ENCODE assay signal across 22 mouse cellular contexts in the genomic region with DNA sequence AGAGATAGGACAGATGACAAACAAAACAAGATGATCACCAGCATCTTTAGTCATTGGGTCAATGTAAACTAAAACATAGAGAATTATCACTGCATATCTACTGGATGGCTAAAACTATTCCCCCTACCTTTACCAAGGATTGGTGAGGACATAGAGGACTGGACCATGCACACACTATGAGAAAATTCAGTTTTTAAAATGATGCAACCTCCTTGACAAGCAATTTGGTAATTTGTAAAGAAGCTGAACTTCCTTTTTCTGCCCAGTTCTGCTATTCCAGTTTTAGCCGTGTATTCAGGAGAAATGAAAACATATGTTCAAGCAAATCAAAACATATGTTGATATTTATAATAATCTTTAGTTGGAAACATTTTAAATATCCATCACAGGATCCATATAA. TPM values are rescaled to one million over a fixed set of nuclear protein-coding genes. Genes with fewer than 3 reads are reported as not detected.
DNase-seq lines count a peak whose midpoint lies in the region; ATAC-seq lines count a peak whose summit lies in the region.
"Had no signal": no experiment of that assay in that cellular context is flagged by ENCODE, and none has a peak within 500 bp of the region (broad histone marks: within the 10 kb centered on the region; RNA-seq: fewer than 3 reads in every experiment).

No protein-coding gene starts in this region.

- ATAC-seq in common myeloid progenitor, adult 5-6 weeks (replicated peaks; ENCODE audit: low read depth, poor library complexity, severe bottlenecking): peak; percentile 47; the same call in 1 of the 2 replicates
- peak; percentile 88 for ATAC-seq in megakaryocyte, adult 5-6 weeks (ENCODE audit: poor library complexity, severe bottlenecking)
- peak; percentile 73; the same call in 1 of the 2 replicates for ATAC-seq in monocyte, adult 5-6 weeks (replicated peaks; ENCODE audit: insufficient number of reproducible peaks, low FRiP score, low TSS enrichment, poor library complexity, severe bottlenecking)
- ATAC-seq in cerebellum, adult (ENCODE audit: insufficient number of reproducible peaks, low FRiP score, low TSS enrichment): no peak
- ATAC-seq: activated CD4-positive, CD25-positive, alpha-beta regulatory T cell, adult 4 months; CD4-positive, CD25-positive, alpha-beta regulatory T cell, adult 4 months; forebrain, embryonic 13.5 days; forebrain, embryonic 15.5 days; forebrain, postnatal 0 days; Patski had no signal

- DNase-seq in kidney, adult 9 months: no peak
- no peak for DNase-seq in embryo, embryonic 11 days
- no peak for DNase-seq in adrenal gland, adult 18-20 months (ENCODE audit: low spot score in 2 of 2)
- DNase-seq: adrenal gland, adult 2 months; adrenal gland, postnatal 10 days; adrenal gland, postnatal 25 days; B cell, adult 2 months; cerebellum, adult 11-12 months; cerebellum, adult 2 months; cerebellum, adult 9-10 months; cerebellum, postnatal 10 days; cerebellum, postnatal 25 days; forebrain, postnatal 0 days had no signal

RNA-seq across cellular contexts. Expression of gene Mrpl1, which starts 35.2 kb away (rescaled TPM):
- 47.1 and 47.7 TPM in 2 replicates for total RNA-seq in common myeloid progenitor, adult 5-6 weeks (2017)
- 24.4 and 27.6 TPM in 2 replicates for total RNA-seq in megakaryocyte, adult 5-6 weeks (2015)
- 33.4 and 38.2 TPM in 2 replicates for total RNA-seq in megakaryocyte, adult 5-6 weeks (2017)
- 17.3 to 46.7 TPM (median 42.3 TPM) in 3 replicates for total RNA-seq in monocyte, adult 5-6 weeks (2017)
- 10 to 100 TPM; 19.6 to 20.2 TPM for total RNA-seq in adrenal gland, adult 18-20 months (2021)
